Mouse (Mus musculus) embryonic fibroblast, embryonic 13.5 days (primary cell): ENCODE measurements around the gene Gm19402.

ENCODE experiments used
- CTCF ChIP-seq: IDR thresholded peaks from 2 replicates; pipeline ENCODE4 v1.5.1; 2011; ENCODE audit warnings: mild to moderate bottlenecking, control low read depth, low read length, moderate library complexity, borderline replicate concordance; ENCODE audit not compliant: insufficient read depth
- POLR2A ChIP-seq: IDR thresholded peaks from 2 replicates; pipeline ENCODE4 v1.6.1; 2011; ENCODE audit warnings: low read depth, mild to moderate bottlenecking, control low read depth, low read length, moderate library complexity

- TF ChIP-seq POLR2A, result no peak
- no peak for TF ChIP-seq CTCF
These were observed 45.4 kb upstream of the Gm19402 start for GRCm38 (mm10) chr10:77735928-77736327.
